Mouse (Mus musculus): Measurements from ENCODE around the gene Erf. TPM values are rescaled to one million over a fixed set of nuclear protein-coding genes. Genes with fewer than 3 reads are reported as not detected.
A peak's percentile ranks its signal among the peaks of the same experiment; 100 is the strongest.

Erf gene
- polyA plus RNA-seq, 1 experiment from 2014 or later: 5.7 TPM

DNA sequence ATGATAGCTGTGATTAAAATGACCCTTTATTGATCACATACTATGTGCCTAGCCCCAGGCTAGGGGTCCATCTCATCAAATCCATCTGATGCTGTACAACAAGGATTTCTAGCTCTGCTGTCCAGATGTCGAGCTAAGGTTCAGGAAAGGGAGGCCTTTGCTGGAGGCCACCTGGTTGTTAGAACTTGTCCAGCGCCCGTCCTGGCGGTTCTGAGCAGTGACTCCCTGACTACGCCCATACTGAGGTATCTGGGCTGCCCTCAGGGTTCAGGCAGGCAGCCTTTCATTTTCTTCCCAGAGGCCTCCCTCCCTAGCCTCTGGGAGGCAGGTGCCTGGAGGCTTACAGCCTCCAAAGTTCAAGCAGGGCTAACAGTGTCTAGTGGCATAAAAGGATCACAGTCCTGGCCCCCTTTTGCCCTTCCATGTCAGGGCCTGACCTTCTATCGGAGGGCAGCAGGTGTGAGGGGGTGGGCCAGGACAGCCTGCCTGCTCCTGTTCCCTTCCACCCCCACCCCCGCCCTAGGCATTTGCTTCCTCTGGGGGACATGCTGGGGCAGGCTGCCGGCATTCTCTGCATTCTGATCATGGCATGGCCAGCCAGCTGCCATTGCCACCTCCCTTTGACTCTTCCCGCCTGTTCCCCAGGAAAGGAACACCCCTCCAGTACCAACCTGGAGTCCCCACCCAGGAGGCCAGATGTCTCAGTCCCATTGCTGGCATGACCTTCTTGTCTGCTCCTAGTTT lies 25.2 kb upstream of the Erf start:
- Histone ChIP-seq H3K27ac (no peak overlapping the region), H3K27me3 (ENCODE audit: control insufficient read depth, insufficient read depth, low read length) (no peaks in the 10 kb centered on the region), H3K36me3 (replicated peaks; ENCODE audit: control insufficient read depth, insufficient read depth) (peaks cover 32% of the 10 kb centered on the region), H3K4me3 (replicated peaks; ENCODE audit: low read length) (no peak overlapping the region), H3K4me1 (replicated peaks; ENCODE audit: control insufficient read depth, insufficient read depth, low read length) (peaks cover 46% of the 10 kb centered on the region), H3K9me3 (ENCODE audit: control insufficient read depth, low read length) (no peaks in the 10 kb centered on the region), H3K4me2 (replicated peaks) (no peak overlapping the region), H3K9ac (no peak overlapping the region; the same call in 1 of the 2 replicates)
- 62% methylated on average over 9 of the region's 9 CpGs for WGBS
- no peak for ATAC-seq (ENCODE audit: low FRiP score)
- DNase-seq (ENCODE audit: low spot score): no peak

DNA sequence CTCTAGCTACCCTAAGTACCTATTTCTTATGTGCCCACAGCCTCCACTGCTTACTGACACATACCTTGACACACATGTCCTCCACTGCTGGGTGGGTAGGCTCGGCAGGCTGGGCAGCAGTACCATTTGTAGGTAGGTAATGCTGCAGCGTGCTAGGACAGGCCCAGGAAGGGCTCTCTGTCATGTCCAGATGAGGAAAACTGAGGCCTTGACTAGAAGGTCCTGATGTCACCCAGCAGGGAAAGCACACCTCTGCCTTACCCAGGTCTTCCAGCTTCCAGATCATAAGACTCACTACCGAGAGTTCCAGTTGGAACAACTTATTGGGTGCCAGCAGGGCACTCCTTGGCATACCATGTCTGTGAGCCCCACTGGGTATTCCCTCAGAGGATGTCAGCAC lies 24.4 kb upstream of the Erf start:
- H3K9me3 ChIP-seq (ENCODE audit: control insufficient read depth, low read length): no peaks in the 10 kb centered on the region
- no peak overlapping the region for H3K27ac ChIP-seq
- WGBS: 93% methylated on average over 3 of the region's 3 CpGs
- H3K36me3 ChIP-seq (replicated peaks; ENCODE audit: control insufficient read depth, insufficient read depth): peaks cover 32% of the 10 kb centered on the region
- H3K27me3 ChIP-seq (ENCODE audit: control insufficient read depth, insufficient read depth, low read length): no peaks in the 10 kb centered on the region
- DNase-seq (ENCODE audit: low spot score): no peak
- no peak for ATAC-seq (ENCODE audit: low FRiP score)
- H3K4me2 ChIP-seq (replicated peaks): no peak overlapping the region
- peaks cover 41% of the 10 kb centered on the region for H3K4me1 ChIP-seq (replicated peaks; ENCODE audit: control insufficient read depth, insufficient read depth, low read length)
- H3K9ac ChIP-seq: 0 out of 2 replicates have a peak overlapping the region, but pooled peaks have one; percentile 9
- no peak overlapping the region for H3K4me3 ChIP-seq (replicated peaks; ENCODE audit: low read length)

DNA sequence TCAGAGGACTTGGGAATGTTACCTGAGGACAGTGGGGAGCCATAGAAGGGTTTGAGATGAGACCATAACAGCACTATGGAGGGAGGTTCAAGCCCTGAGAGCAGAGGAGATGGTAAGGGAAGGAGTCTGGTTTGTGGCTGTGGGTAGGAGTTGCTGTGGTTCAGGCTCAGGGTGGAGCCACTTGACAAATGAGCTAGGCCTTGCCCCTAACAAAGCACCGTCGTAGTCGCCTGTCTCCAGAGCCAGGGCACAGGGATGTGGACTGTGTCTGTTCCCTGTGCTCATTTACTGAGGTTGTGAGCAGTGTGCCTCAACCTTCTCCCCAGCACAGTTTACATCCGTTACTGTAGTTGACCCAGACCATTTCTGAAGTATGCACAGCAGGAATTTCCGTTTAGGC lies 24.0 kb upstream of the Erf start:
- Histone ChIP-seq H3K36me3 (replicated peaks; ENCODE audit: control insufficient read depth, insufficient read depth) (peaks cover 32% of the 10 kb centered on the region), H3K27ac (no peak overlapping the region), H3K4me1 (replicated peaks; ENCODE audit: control insufficient read depth, insufficient read depth, low read length) (peaks cover 41% of the 10 kb centered on the region), H3K4me2 (replicated peaks) (no peak overlapping the region), H3K27me3 (ENCODE audit: control insufficient read depth, insufficient read depth, low read length) (no peaks in the 10 kb centered on the region), H3K9ac (0 out of 2 replicates have a peak overlapping the region, but pooled peaks have one; percentile 11), H3K9me3 (ENCODE audit: control insufficient read depth, low read length) (no peaks in the 10 kb centered on the region), H3K4me3 (replicated peaks; ENCODE audit: low read length) (no peak overlapping the region)
- ATAC-seq (ENCODE audit: low FRiP score) (no peak), DNase-seq (ENCODE audit: low spot score) (no peak)
- 59% methylated on average over 5 of the region's 5 CpGs for WGBS

DNA sequence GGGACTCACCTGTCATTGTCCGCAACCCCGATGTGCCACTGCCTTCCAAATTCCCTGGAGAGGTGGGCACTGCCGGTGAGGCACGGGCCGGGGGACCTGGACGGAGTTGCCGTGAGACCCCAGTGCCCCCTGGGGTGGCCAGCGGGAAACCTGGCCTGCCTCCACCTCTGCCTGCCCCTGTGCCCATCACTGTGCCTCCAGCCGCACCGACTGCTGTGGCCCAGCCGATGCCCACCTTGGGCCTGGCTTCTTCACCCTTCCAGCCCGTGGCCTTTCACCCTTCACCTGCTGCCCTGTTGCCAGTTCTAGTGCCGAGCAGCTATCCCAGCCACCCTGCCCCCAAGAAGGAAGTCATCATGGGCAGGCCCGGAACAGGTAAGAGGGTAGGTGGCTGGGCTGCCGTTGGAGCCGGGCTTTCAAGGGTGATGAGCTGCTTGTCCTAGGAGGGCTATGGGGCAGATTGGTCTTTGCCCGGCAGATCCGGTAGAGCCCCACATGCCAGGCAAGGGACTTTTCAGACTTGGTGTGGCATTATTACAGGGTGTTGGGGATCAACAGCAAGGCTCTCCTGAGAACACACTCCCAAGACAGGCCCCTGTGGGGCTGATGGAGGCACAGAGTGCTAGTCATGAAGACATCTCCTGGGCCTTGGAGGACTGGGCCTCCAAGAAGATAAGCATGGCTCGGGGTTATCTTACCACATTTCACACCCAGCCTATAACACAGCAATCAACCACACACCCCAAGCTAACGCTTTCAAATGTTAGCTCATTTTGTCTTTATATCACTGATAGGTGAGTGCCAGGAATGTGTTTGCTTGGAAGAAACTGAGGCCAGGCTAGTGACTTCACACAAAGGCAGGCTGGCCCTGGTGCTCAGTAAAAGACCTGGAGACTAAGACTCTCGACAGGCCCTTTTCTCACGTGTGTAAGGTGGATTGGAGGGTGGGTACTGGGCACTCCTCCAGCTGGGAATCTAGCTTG lies 23.0 kb upstream of the Erf start:
- DNase-seq (ENCODE audit: low spot score) (no peak), ATAC-seq (ENCODE audit: low FRiP score) (no peak)
- no peaks in the 10 kb centered on the region for H3K9me3 ChIP-seq (ENCODE audit: control insufficient read depth, low read length)
- 91% methylated on average over 22 of the region's 22 CpGs for WGBS
- H3K4me3 ChIP-seq (replicated peaks; ENCODE audit: low read length): no peak overlapping the region
- H3K27me3 ChIP-seq (ENCODE audit: control insufficient read depth, insufficient read depth, low read length): no peaks in the 10 kb centered on the region
- 0 out of 2 replicates have a peak overlapping the region, but pooled peaks have one; percentile 11 for H3K9ac ChIP-seq
- H3K4me2 ChIP-seq (replicated peaks): no peak overlapping the region
- peaks cover 32% of the 10 kb centered on the region for H3K36me3 ChIP-seq (replicated peaks; ENCODE audit: control insufficient read depth, insufficient read depth)
- peaks cover 48% of the 10 kb centered on the region for H3K4me1 ChIP-seq (replicated peaks; ENCODE audit: control insufficient read depth, insufficient read depth, low read length)
- H3K27ac ChIP-seq: no peak overlapping the region

DNA sequence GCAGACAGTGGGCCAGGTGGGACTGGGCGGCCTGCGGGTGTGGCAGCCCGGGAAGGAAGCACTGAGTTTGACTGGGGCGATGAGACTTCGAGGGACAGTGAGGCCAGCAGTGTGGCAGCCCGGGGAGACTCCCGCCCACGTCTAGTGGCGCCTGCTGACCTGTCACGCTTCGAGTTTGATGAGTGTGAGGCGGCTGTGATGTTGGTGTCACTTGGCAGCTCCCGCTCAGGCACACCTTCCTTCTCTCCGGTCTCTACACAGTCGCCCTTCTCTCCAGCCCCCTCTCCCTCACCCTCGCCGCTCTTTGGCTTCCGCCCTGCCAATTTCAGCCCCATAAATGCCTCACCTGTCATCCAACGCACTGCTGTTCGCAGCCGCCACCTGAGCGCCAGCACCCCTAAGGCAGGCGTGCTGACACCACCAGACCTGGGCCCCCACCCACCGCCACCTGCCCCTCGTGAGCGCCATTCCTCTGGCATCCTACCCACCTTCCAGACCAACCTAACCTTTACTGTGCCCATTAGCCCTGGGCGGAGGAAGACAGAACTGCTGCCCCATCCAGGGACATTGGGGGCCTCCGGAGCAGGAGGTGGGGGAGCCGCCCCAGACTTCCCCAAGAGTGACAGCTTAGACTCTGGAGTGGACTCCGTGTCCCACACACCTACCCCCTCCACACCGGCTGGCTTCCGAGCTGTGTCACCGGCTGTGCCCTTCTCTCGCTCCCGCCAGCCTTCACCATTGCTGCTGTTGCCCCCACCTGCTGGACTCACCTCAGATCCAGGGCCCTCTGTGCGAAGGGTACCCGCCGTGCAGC lies 22.1 kb upstream of the Erf start:
- no peak overlapping the region for H3K9ac ChIP-seq

DNA sequence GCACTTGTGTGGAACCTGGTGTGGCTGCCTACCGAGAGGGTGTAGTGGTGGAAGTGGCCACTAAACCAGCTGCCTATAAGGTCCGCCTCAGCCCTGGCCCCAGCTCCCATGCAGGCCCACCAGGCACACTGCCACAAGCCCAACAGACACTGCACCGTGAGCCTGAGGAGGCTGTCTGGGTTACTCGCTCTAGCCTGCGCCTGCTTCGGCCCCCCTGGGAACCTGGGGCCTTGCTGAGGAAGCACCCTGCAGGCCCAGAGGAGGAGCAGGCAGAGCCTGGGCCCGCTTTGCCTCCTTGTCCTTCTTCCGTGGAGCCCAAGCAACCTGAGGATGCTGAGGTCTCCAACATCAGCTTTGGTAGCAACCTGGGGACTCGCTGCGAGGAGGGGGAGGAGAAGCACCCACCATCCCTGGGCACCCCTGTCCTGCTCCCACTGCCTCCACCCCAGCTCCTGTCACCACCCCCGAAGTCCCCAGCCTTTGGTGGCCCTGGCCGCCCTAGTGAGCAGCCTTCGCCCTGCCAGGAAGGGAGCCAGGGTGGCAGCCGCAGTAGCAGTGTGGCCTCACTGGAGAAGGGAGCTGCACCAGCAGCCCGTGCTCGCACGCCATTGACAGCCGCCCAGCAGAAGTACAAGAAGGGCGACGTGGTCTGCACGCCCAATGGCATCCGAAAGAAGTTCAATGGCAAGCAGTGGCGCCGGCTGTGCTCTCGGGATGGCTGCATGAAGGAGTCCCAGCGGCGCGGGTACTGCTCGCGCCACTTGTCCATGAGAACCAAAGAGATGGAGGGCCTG lies 21.3 kb upstream of the Erf start:
- no peak overlapping the region for H3K9ac ChIP-seq
- no peak overlapping the region for H3K4me3 ChIP-seq (replicated peaks; ENCODE audit: low read length)
- DNase-seq (ENCODE audit: low spot score) (no peak), ATAC-seq (ENCODE audit: low FRiP score) (no peak)
- no peak overlapping the region for H3K4me2 ChIP-seq (replicated peaks)
- peaks cover 32% of the 10 kb centered on the region for H3K36me3 ChIP-seq (replicated peaks; ENCODE audit: control insufficient read depth, insufficient read depth)
- 88% methylated on average over 30 of the region's 30 CpGs for WGBS
- H3K4me1 ChIP-seq (replicated peaks; ENCODE audit: control insufficient read depth, insufficient read depth, low read length): peaks cover 38% of the 10 kb centered on the region
- H3K9me3 ChIP-seq (ENCODE audit: control insufficient read depth, low read length): no peaks in the 10 kb centered on the region
- H3K27me3 ChIP-seq (ENCODE audit: control insufficient read depth, insufficient read depth, low read length): no peaks in the 10 kb centered on the region
- no peak overlapping the region for H3K27ac ChIP-seq

More for the DNA sequence above, 22.1 kb upstream of the Erf start:
- Histone ChIP-seq H3K36me3 (replicated peaks; ENCODE audit: control insufficient read depth, insufficient read depth) (peaks cover 32% of the 10 kb centered on the region), H3K4me3 (replicated peaks; ENCODE audit: low read length) (no peak overlapping the region), H3K4me1 (replicated peaks; ENCODE audit: control insufficient read depth, insufficient read depth, low read length) (peaks cover 43% of the 10 kb centered on the region), H3K27me3 (ENCODE audit: control insufficient read depth, insufficient read depth, low read length) (no peaks in the 10 kb centered on the region), H3K9me3 (ENCODE audit: control insufficient read depth, low read length) (no peaks in the 10 kb centered on the region), H3K4me2 (replicated peaks) (no peak overlapping the region), H3K27ac (no peak overlapping the region)
- no peak for ATAC-seq (ENCODE audit: low FRiP score)
- WGBS: 92% methylated on average over 38 of the region's 38 CpGs
- DNase-seq (ENCODE audit: low spot score): no peak

DNA sequence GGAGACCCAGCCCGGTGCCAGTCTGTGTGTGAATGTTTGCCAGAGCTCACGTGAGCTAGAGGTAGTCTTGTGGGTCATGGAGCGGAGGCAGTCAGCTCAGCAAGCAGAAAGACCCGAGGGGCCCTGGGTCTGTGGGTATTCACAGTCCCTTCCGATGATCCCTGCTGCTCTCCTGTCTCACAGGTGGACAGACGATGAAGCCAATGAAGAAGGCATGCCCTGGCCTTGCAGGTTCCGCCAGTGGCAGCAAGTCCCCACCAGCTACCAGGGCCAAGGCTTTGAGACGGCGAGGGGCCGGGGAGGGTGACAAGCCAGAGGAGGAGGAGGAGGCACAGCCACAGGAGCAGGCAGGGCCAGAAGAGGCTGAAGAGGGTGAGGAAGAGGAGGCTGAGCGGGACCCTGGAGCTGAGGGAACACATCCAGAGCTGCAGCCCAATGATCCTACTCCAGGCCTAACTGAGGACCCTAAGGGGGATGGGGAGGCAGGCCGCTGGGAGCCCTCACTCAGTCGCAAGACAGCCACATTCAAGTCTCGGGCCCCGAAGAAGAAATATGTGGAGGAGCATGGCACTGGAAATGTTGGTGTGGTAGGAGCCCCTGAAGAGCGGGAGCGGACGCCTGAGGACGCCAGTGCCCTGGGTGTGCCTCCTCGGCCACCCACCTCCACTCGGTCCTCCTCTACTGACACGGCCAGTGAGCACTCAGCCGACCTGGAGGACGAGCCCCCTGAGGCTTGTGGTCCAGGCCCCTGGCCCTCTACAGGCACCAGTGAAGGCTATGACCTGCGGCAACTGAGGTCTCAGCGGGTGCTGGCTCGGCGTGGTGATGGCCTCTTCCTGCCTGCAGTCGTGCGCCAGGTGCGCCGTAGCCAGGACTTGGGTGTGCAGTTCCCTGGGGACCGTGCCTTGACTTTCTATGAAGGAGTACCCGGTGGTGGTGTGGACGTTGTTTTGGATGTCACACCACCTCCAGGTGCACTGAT lies 20.4 kb upstream of the Erf start:
- no peak overlapping the region for H3K4me3 ChIP-seq (replicated peaks; ENCODE audit: low read length)
- 89% methylated on average over 35 of the region's 35 CpGs for WGBS
- H3K9ac ChIP-seq: no peak overlapping the region
- no peaks in the 10 kb centered on the region for H3K27me3 ChIP-seq (ENCODE audit: control insufficient read depth, insufficient read depth, low read length)
- peaks cover 34% of the 10 kb centered on the region for H3K4me1 ChIP-seq (replicated peaks; ENCODE audit: control insufficient read depth, insufficient read depth, low read length)
- no peak overlapping the region for H3K27ac ChIP-seq
- H3K9me3 ChIP-seq (ENCODE audit: control insufficient read depth, low read length): no peaks in the 10 kb centered on the region
- ATAC-seq (ENCODE audit: low FRiP score): no peak
- no peak overlapping the region for H3K4me2 ChIP-seq (replicated peaks)
- no peak for DNase-seq (ENCODE audit: low spot score)
- peaks cover 32% of the 10 kb centered on the region for H3K36me3 ChIP-seq (replicated peaks; ENCODE audit: control insufficient read depth, insufficient read depth)
